Mouse (Mus musculus) myocyte (in vitro differentiated cells): ENCODE measurements around the gene Olfr577.

Source experiments
- CEBPB ChIP-seq: IDR thresholded peaks from 2 replicates; pipeline ENCODE4 v1.6.1; 2011; ENCODE audit warnings: mild to moderate bottlenecking, moderate library complexity; ENCODE audit not compliant: poor library complexity, insufficient read depth, severe bottlenecking
- E2F4 ChIP-seq: IDR thresholded peaks from one replicate; pipeline ENCODE4 v1.6.1; 2011; ENCODE audit warnings: mild to moderate bottlenecking, control low read depth, moderate library complexity; ENCODE audit not compliant: insufficient read depth
- MYOD1 ChIP-seq, 3 experiments: IDR thresholded peaks; one replicate each; pipeline ENCODE4 v1.6.1; 2011; ENCODE audit warnings: control low read depth in 2 of 3, low read depth in 2 of 3, mild to moderate bottlenecking in 2 of 3, moderate library complexity in 1 of 3; ENCODE audit not compliant: insufficient read length in 2 of 3, control insufficient read depth in 1 of 3
- MYOG ChIP-seq, 3 experiments: IDR thresholded peaks; one replicate each; pipeline ENCODE4 v1.6.1; 2011; ENCODE audit warnings: control low read depth in 2 of 3, low read depth in 2 of 3, mild to moderate bottlenecking in 2 of 3; ENCODE audit not compliant: insufficient read length in 2 of 3, control insufficient read depth in 1 of 3, insufficient read depth in 1 of 3
- POLR2A ChIP-seq: IDR thresholded peaks from one replicate; pipeline ENCODE4 v1.6.1; 2011; ENCODE audit warnings: low read depth, mild to moderate bottlenecking, control low read depth, moderate library complexity; ENCODE audit not compliant: insufficient read length
- POLR2AphosphoS2 ChIP-seq: IDR thresholded peaks from one replicate; pipeline ENCODE4 v1.6.1; 2011; ENCODE audit warnings: low read depth, control low read depth; ENCODE audit not compliant: insufficient read length
- REST ChIP-seq: IDR thresholded peaks from one replicate; pipeline ENCODE4 v1.6.1; 2011; ENCODE audit warnings: mild to moderate bottlenecking, control low read depth, moderate library complexity; ENCODE audit not compliant: insufficient read depth, insufficient read length
- TCF3 ChIP-seq: IDR thresholded peaks from one replicate; pipeline ENCODE4 v1.6.1; 2011; ENCODE audit warnings: low read depth, control low read depth; ENCODE audit not compliant: insufficient read length
- USF1 ChIP-seq: IDR thresholded peaks from one replicate; pipeline ENCODE4 v1.6.1; 2011; ENCODE audit warnings: low read depth, mild to moderate bottlenecking, control low read depth, moderate library complexity

DNA sequence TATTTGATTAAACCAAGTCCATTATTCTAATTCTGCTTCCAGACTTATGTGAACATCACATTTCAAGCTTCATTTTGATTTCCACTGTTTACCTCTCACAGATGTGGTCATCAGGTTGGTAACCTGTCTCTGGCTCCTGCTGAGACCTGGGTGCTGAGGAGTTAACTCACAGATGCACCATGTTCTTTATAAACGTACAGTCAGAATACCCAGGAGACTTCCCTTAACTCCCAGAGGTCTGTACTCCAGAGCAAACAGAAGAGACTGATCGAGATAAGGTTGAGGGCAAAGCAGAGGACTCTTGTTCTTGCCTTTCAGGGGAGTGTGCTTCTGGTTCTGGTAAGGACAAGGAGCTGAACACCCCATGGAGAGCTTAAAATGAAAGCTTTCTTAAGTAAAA lies 13.4 kb downstream of the Olfr577 start, which contains the start of gene Olfr576:
- no peak for TF ChIP-seq POLR2A
- no peak for TF ChIP-seq POLR2AphosphoS2
- no peak for TF ChIP-seq TCF3
- no peak for TF ChIP-seq REST
- no peak for TF ChIP-seq CEBPB
- TF ChIP-seq USF1, result no peak
- no peak for TF ChIP-seq MYOG (IDR thresholded peaks at IDR 0.05; ENCODE audit: control insufficient read depth in 1 of 3, insufficient read depth in 1 of 3, insufficient read length in 2 of 3, low read depth in 2 of 3)
- TF ChIP-seq E2F4, result no peak
- no peak for TF ChIP-seq MYOD1 (IDR thresholded peaks at IDR 0.05; ENCODE audit: control insufficient read depth in 1 of 3, insufficient read length in 2 of 3, low read depth in 2 of 3)
